Mouse (Mus musculus) E14TG2a.4 (cell line): ENCODE measurements around the gene Tead1.

Experiments used
- CTCF ChIP-seq: conservative IDR thresholded peaks from 2 replicates; pipeline ENCODE4 v1.5.1; 2014; ENCODE audit warnings: low read length
- NANOG ChIP-seq: IDR thresholded peaks from 2 replicates; pipeline ENCODE4 v1.6.1; 2014; ENCODE audit warnings: borderline replicate concordance, low read length, mixed read lengths
- POU5F1 ChIP-seq: IDR thresholded peaks from 2 replicates; pipeline ENCODE4 v1.6.1; 2014; ENCODE audit warnings: low read length, borderline replicate concordance

DNA sequence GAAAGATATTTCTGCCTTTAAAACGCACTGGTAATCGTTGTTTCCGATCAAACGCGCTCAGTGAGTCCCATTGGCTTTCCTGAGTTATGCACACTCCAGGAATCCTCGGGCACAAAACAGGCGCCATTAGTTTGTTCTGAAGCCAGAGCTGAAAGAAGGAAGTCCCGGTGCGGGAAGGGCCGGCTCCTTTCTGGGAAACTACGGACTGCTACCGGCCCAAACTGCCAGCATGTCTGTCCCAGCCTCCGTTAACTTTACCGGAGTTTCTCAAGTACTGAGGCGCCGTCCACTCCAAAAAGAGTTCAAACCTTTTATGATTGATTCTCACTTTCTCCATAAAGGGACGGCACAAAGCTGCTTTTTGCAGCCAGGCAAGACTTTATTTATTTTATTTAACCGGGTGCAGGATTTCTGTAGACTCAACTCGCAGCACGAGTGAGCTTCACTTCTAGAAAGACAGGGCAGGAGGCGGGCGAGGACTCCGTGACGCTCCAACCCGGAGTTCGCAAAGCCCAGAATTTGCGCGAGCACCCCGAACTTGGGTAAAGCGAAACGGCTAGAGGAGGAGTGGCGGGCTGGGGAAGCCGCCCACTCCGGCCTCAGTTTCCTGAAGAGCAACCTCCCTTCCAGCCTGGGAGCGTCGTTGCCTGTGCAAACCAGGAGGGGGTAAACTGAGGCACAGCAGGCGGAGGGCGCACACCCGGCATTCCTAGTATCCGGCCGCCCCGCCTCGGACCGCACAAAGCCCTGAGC lies 524 bp upstream of the Tead1 start:
- TF ChIP-seq CTCF (no peak), NANOG (no peak), POU5F1 (no peak)
